Mouse (Mus musculus) stomach, embryonic 14.5 days (tissue): ENCODE measurements around the gene Rassf8. TPM values are rescaled to one million over a fixed set of nuclear protein-coding genes. Genes with fewer than 3 reads are reported as not detected.

Experiments used
- ATAC-seq: fragments of 200-750 bp; cut with Nextera tagmentation; 2 replicates; pipeline ENCODE4 v1.8.0; 2017; ENCODE audit warnings: low read depth, moderate TSS enrichment; ENCODE audit not compliant: insufficient number of reproducible peaks, insufficient read depth, low FRiP score
- H3K27ac ChIP-seq: fragments of 300-500 bp; sonication (generic); 2 replicates; pipeline ENCODE4 v1.5.1; 2014; ENCODE audit warnings: mild to moderate bottlenecking, low read length, moderate library complexity, mixed read lengths
- H3K27me3 ChIP-seq: fragments of 300-500 bp; sonication (generic); 2 replicates; pipeline ENCODE4 v1.6.1; 2014; ENCODE audit warnings: low read length, control low read depth, mixed read lengths; ENCODE audit not compliant: control insufficient read depth, insufficient read depth
- H3K36me3 ChIP-seq: fragments of 300-500 bp; sonication (generic); 2 replicates; pipeline ENCODE4 v1.6.1; 2014; ENCODE audit warnings: mild to moderate bottlenecking, control low read depth, low read length, moderate library complexity, mixed read lengths; ENCODE audit not compliant: control insufficient read depth, insufficient read depth
- H3K4me1 ChIP-seq: fragments of 300-500 bp; sonication (generic); 2 replicates; pipeline ENCODE4 v1.6.1; 2014; ENCODE audit warnings: low read length, control low read depth, mixed read lengths; ENCODE audit not compliant: control insufficient read depth, insufficient read depth
- H3K4me2 ChIP-seq: fragments of 300-500 bp; sonication (generic); replicated peaks from 2 replicates; pipeline ENCODE4 v1.6.1; 2014; ENCODE audit warnings: low read depth, low read length, control low read depth
- H3K4me3 ChIP-seq: fragments of 300-500 bp; sonication (generic); 2 replicates; pipeline ENCODE4 v1.5.1; 2014; ENCODE audit warnings: low read depth, low read length, control low read depth
- H3K9ac ChIP-seq: fragments of 300-500 bp; sonication (generic); replicated peaks from 2 replicates; pipeline ENCODE4 v1.6.1; 2014; ENCODE audit warnings: low read depth, mild to moderate bottlenecking, control low read depth, low read length, moderate library complexity, mixed read lengths
- H3K9me3 ChIP-seq: fragments of 300-500 bp; sonication (generic); 2 replicates; pipeline ENCODE4 v1.6.1; 2016; ENCODE audit warnings: low read depth, low read length, control low read depth; ENCODE audit not compliant: control insufficient read depth
- WGBS: fragments of 180-500 bp; shearing (Covaris S2); extraction: QIAGEN DNeasy Blood & Tissue Kit; methylation state at CpG from one replicate; pipeline ENCODE4 v1.1.7; 2014; 5-methylcytosine and 5-hydroxymethylcytosine counted together
- polyA plus RNA-seq: library from polyadenylated mRNA; unstranded; fragments of >200 nt; fragmentation: Nextera tagmentation; extraction: Ambion mirVana; gene quantifications from 2 replicates; pipeline ENCODE4 v1.2.1, GENCODE M21; 2014

Gene Rassf8
- polyA plus RNA-seq, 1 experiment from 2014 or later, result 10.5 TPM

DNA sequence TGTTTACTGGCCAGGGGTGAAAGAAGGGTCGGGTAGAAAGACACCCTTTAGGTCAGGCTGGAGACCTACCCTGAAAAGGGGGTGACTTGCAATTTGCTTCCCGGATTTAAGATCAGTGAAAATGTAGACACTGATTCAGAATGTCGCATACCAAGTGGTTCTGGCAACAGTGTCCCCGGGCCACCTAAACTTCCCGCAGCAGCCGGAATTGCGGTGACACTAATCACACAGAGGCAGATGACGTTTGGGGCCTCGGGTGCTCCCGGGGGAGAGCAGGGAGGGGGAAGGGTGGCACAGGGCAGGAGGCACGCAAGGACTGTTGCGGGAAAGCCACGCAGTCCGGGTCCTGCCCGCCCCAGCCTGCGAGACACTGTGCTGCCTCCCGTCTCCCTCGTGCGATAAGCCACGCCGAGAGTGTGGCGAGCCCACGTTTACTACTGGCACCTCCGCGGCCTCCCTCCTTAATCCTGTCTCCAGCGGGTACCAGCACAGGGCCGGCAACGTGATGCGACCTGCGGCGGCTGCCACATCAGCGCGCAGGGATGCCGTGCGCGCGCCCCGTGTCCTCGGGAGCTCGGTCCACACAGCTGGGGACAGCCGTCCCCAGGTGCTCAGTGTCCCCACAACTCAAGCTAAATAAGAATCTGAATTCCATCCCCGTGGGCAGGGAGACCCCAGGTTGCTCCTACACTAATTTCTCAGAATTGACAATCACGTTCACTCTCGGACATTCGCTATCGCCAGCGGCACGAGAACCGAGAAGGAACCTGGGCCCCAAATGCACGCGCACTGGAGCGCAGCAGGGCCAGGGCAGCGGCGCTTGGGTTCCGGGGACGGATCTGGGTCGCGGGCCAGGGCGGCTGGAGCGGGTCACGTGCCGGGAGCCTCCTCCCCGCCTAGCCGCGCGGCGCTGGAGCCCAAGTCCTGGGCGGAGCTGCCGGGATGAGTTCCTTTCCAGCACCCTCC is 119.6 kb downstream of the Rassf8 start:
- H3K9me3 ChIP-seq, result no peaks in the 10 kb centered on the region
- peak; percentile 64 for ATAC-seq
- peak overlapping the region; percentile 100 for H3K4me2 ChIP-seq
- no peaks in the 10 kb centered on the region for H3K36me3 ChIP-seq
- H3K27ac ChIP-seq, result no peak overlapping the region
- peaks cover 3% of the 10 kb centered on the region; the same call in 1 of the 2 replicates for H3K4me1 ChIP-seq
- H3K9ac ChIP-seq, result peak overlapping the region; percentile 42
- peak overlapping the region; percentile 52 for H3K4me3 ChIP-seq
- under 1% methylated on average over 69 of the region's 69 CpGs for WGBS
- peaks cover 21% of the 10 kb centered on the region for H3K27me3 ChIP-seq

DNA sequence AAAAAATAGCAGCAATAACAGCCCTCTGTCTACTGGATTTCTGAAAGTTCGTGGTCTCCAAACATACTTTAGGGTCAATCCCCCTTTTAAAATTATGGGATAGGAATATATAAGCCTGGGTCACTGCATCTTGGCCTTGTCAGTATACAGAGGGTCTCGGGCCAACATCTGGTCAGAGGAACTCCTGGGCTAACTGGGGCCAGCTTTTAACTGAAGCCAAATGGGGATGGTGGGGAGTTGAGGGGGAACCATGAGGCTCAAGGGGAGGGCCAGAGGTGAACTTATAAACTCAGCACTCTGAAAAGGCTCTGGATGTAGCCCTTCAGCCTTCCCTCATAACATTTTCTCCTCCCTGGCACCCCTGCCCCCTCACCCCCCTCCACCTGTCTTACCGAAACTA is 120.6 kb downstream of the Rassf8 start:
- H3K4me2 ChIP-seq, result no peak overlapping the region; the same call in 1 of the 2 replicates
- ATAC-seq, result no peak
- 60% methylated on average over 3 of the region's 3 CpGs for WGBS
- no peak overlapping the region for H3K27ac ChIP-seq
- H3K9me3 ChIP-seq, result no peaks in the 10 kb centered on the region
- no peak overlapping the region for H3K4me3 ChIP-seq
- no peak overlapping the region for H3K9ac ChIP-seq
- no peaks in the 10 kb centered on the region for H3K36me3 ChIP-seq
- peaks cover 3% of the 10 kb centered on the region; the same call in 1 of the 2 replicates for H3K4me1 ChIP-seq
- H3K27me3 ChIP-seq, result peaks cover 20% of the 10 kb centered on the region

Other genes starting within 250 kb of the Rassf8 start
- gene Lmntd1, start 132.4 kb upstream of the Rassf8 start, polyA plus RNA-seq, result 0.19 and 0.46 TPM in 2 replicates
- gene Tuba3b, start 131.0 kb upstream of the Rassf8 start, polyA plus RNA-seq, result not detected in 2 replicates
- gene Bhlhe41, start 118.8 kb downstream of the Rassf8 start, polyA plus RNA-seq, result 1.6 and 1.7 TPM in 2 replicates
- 10.0 and 10.3 TPM in 2 replicates for gene Sspn, start 184.9 kb downstream of the Rassf8 start, polyA plus RNA-seq